Mouse (Mus musculus) right cerebral cortex, postnatal 10 days (tissue): ENCODE measurements at regions not wholly inside any gene's neighbourhood (a gene's known extent, or its start where the extent isn't known, plus 50 kb on each side); places are given as distances from the start of the nearest gene placed in this dataset.
A peak's percentile ranks its signal among the peaks of the same experiment; 100 is the strongest.

Experiments used
- DNase-seq, 2 experiments: peaks; one replicate each; pipeline ENCODE4 v3.0.0; 2021; ENCODE audit warnings: low spot score in 2 of 2

DNA sequence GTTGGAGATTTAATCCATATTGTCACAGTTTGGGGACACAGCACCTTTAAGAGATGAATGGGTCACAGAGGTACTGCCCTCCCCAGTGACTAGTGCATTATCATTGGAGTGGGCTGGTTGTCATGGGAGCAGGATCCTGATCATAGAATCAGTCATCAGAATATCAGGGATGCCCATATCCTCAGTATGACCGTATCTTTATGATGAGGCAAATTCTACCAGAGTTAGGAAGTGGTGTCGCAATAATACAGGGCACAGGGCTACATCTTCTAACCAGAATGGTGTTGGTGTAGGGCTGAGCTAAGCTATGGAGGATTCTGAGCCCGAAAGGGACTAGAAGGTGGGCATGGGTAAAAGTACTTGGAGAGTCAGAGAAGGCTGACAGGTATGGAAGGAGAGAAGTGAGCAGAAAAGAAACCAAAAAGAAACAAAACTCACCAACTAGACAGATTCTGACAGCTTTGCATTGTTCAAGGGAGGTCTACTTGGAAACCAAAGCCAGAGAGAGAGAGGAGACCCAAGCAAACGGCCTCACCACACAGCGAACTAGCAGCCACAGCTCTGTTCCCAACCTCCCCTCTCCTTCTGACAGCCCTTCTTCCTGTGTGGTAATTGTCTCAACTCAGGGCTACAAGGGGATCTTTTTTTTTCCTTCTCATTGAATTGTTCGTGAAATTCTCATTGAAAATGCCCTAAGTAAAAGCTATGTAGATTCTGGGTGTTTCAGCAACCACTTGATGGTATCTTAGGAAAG, 129.2 kb downstream of the Lrrc30 start:
- no peak for DNase-seq

DNA sequence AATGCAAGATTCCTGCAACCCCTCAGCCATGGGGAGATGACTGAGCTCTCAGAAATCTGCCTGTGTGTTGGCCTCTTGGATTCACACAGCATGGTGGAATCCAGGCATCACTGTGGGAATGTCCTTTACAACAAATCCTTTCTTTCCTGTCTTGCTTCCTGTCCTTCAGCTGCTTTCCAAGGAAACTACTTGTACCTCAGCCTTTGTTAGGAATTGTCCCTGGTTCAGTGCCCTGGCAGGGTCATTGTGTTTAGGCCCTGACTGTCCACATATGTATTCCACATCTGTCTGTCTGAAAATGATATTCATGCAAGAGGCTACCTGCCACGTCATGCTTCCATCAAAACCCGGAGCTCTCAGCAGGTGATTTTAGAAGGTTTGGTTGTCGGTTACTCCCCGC, 129.9 kb downstream of the Lrrc30 start:
- DNase-seq: no peak

DNA sequence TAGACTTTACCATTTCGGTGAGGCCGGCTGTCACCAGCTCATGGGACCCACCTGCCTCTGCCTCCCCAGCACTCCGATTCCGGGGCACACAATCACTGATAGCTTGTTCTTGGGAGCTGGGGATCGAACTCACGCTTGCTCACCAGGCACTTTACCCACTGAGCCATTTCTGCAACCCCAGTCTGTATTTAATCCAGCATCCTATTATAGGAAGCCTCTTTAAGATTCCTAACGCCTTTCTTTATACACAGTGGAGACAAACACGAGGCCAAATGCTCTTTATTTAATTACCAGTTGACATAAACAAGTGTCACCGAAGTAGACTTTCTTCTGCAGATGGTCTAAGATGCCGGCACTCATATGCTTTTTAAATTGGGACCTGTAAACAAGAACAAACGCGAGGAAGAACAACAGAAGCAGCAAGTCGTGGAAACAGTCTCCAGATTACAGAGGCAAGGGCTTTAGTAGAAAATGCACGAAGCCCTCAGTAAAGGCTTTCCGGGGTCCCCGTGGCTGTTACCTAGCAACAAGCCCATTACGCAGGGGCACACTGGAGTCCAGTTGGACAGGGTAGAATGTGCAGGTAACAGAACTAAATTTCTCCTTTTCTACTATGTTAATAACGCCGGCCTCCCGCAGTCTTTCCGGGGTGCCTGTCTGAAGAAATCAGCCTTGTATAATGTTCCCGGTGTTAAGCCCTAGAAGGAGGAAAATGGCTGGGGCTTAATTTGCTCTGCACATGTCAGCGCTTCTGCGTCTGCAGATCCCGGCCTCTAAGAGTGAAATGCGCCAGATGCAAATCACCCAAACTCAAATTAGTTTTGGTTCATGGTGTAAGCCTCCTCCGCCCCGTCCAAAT, 132.5 kb downstream of the Lrrc30 start:
- peak; percentile 35 to 51 for DNase-seq

DNA sequence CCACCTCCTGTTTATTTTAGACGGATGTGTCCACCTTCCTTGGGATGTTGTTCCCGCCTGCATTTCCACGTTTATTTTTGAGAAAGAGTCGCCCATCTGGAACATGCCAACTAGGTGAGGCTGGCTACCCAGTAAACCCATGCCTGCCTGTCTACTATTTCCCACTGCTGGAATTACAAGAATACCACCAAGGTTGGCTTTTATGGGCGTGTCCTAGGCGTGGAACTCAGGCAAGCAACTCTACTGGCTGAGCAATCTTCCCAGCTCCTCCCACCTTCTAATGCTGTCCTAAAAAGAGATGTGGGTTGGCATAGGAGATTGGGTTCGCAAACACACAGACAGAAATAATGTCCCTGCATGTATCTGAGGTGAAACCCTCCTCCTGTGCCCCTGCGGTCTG, 135.1 kb downstream of the Lrrc30 start:
- no peak for DNase-seq

DNA sequence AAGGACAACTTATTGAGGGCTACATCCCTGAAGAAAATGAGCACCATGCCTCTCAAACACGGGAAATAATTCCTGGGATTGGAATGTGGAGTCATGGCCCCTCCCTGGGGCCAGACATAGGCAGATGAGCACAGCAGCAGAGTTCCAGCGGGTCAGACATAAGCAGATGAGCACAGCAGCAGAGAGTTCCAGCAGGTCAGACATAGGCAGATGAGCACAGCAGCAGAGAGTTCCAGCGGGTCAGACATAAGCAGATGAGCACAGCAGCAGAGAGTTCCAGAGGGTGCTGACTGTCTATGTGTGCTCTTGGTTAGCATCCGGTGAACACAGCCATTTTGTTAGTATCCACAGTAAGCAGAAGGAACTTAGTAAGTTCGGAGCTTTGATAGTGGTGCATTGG, 126.2 kb upstream of the Ptprm start:
- DNase-seq: no peak

DNA sequence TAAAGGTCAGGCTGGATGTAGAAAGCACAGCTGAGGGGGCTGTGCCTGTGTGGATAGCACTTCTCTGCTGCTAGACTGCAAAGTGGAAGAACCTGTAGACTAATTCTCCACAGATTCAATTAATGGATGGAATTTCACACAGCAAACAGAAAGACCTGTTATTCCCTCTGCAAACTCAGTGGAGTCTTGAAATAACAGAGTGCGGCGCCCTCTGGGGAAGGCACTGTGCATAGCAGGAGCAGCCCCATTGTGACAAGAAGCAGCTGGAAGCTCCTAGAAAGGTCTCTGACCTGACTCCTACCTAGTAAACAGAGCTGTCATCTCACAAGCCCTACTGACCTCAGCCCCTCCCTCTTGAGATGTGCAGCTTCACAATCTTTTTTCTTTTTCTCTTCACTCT, 118.9 kb upstream of the Ptprm start:
- DNase-seq: peak; percentile 49 to 79

DNA sequence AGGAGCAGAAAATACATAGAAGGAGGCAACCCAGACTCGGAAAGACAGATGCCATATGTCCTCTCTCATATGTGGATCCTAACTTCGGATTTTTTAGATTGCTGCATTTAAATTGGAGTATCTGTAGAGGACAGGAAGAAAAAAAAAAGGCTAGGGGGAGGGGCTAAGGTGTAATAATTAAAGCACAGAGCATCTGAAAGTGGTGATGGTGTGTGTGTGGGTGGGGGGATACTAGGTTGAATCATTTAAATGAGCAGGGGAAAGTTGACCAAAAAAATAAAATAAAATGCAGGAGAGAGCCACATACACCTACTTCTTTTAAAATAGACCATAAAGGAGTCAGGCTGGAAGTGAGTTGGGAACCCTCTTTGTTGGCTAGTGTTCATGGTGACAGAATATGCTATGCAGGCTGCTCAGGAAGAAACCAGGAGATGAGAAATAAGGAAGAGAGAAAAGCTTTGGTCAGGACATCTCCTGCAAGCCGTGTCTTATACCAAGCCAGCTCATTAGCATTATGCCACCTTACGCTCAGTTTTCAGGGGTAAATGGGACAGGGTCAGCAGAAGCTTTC, 104.7 kb upstream of the Ptprm start:
- no peak for DNase-seq

DNA sequence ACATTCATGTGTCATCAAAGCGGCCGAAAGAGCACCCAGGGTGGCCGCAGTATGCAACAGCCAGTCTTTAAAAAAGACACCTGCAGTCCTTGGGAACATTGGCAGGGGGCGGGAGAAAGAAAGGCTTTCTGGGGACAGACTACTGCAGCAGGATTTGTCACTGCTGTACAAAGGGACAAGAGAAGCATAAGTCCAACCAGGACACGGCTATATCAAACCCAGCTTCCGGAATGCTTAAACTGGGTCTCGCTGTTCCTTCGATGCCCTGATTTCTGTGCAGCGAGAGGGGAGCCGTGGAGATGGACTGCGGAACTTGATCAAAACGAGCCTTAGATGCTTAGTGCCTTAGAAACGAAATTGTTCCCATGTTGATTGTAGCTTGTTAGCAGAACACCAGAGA, 97.7 kb upstream of the Ptprm start:
- peak in 1 of 2 experiments; percentile 24 for DNase-seq

DNA sequence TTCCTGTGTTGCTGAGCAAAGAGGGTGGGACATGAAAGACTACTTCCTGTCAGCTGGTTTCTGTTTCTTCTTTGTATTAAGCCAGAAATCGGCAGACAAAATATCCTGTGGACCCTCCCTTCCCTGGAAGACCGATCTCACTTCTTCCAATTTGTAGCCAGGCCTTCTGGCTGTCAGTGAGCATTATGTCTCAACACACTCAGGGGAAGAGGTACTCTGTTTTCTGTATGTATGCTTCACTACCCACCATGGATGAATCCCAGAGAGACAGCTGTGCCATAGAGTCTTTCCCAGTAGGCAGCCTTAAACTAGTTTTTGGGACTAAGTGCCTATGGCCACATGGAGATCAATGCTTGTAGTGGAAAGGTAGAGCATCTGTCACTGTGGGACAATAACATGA, 96.8 kb upstream of the Ptprm start:
- DNase-seq: no peak

DNA sequence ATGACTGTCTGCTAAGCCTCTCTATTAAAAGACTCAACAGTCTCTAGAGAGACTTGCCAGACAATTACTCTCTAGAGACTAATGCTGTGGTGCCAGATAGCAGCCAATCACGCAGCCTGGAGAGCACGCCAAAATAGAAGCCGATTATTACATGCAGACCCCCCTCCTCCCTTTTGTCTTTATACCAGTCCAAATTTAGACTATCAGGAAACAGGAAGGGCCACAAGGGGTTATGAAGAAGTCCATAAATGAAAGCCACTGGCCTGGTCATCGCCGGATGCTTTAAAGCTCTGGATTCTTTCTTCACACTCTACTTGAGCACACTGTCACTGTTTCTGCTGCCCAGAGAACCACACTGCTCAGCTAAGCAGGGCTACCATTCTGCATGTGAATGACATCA, 95.8 kb upstream of the Ptprm start:
- DNase-seq: no peak

DNA sequence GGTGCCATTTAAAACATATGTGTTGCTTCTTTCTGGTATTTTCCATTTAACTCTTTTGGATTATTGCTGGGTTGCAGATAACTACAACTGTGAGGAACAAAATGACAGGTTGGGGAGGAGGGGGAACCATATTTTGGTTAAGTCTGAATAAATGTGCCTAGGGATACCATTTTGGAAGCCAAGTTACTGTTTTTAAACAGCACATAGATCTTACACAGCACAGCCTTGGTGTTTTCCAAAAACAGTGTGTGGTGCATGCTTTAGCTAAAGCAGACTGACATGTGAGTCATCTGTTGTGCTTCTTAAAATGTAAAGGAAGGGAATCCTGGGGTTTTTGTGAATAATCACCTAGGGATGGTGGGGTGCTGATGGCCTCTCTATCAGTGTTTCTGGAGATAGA, 91.7 kb upstream of the Ptprm start:
- no peak for DNase-seq

DNA sequence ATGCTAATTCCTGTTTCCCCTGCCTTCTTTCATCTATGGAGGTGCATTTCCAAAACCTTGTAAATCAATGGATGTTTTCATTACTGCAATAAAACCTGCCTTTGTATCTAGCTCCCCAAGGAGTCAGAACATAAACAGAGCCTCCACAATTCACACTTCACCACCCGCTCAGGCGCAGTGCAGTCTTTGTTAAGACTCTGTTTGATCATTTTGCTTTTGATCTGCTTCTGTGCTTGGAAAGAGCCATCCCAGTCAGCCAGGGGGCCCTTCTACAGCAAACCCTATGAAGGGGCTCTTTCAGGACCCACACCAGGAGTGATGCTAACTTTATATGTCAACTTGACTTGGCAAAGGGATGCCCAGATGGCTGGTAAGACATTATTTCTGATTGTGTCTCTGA, 86.7 kb upstream of the Ptprm start:
- DNase-seq: no peak

DNA sequence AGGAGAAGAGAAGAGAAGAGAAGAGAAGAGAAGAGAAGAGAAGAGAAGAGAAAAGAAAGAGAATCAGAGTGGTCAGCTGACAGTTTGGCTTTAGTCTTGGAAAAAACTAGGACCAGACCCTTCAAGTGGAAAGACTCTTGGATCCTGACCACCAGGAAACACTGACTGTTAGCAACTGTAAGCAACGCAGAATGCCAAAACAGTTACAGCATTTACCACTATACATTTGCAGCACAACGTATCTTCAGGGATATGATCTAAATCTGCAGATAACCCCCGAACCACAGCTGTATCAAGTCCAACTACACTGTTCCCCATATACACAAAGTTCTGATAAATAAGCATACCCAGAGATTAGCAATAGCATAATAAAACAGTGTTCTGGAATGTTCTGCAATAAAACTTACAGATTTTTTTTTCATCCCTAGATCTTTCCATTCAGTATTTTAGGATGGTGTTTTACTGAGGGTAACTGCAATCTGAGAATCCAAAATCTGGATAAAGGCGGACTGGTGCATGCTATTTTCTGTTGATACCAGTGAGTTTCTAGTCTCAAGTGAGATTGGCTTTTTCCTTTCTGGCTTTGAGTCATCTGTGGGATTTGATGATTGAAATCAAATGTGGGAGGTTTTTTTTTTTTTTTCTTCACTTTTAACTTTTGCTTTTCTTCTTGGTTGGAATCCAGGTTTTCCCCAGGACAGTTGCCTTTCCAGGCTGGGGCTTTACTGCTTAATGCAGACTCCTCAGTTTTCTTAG, 65.9 kb upstream of the Ptprm start:
- DNase-seq: no peak

DNA sequence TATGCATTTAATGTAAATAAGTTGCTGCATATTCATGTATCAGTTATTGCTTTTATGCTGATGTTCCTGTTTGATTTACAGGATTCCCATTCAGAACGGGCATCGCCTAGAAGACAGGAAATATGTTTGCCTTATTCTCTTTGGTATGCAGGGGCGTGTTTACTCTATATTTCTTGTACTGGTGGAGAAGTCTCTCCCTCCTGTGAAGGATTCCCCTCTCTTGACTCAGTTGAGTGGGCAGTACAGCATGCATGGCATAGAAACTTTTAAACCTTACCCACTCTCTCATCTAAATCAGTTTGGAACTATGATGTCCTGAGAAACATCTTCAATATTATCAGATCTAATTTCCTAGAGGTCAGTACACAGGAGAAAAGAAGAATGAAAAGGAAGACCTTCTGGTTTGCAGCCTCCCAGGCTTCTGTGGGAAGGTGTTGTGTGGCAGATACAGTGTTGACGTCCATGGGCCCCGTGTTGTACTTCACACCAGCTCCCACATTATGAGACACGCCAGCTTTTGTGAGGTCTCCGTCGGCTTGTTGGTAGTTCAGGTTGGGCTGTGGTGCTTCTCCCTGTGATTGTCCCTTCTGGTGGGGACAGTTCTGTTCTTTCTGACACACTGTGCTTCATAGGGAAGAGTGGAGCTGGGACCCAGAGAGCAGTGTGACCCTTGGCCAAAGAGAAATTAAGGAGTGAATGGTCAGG, 58.4 kb upstream of the Ptprm start:
- no peak for DNase-seq

DNA sequence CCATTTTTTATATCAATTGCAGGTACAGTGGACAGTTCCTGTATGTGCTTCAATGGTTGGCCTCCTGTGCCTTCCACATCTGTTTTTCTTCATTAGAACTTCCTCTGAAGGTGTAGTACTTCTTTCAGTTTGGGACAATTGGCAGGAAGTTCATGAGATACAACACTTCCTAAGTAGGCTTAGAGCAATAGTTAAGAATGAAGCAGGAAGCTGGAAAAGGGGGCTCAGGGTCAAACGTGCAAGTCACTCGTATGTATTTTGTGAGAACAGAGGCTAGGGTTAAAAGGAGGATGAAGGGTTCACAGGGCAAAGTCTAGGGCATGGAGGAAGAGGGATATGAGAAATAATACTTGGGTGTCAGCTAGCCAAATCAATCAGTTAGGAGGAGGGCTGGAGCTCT, 55.7 kb upstream of the Ptprm start:
- DNase-seq: no peak

DNA sequence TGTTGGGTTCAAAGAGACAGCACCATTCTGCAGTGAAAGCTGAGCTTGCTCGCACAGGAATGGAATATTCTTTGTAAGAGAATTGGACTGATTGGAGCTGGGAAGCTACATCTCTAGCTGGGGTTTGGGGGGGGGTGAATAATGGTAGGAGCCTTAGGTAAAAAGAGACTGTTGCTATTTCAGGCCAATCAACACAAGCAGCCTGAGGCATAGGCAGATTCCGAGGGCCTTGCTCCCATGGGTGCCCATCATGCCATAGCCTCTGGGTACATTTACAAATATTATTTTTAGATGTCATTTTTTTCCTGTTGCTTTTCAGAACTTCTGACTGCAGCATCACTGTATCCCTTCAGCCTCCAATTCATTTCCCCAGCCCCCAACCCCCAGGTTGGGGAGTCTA, 51.7 kb upstream of the Ptprm start:
- no peak for DNase-seq
